Mouse (Mus musculus): ENCODE data around the gene Hmga2. TPM values are rescaled to one million over a fixed set of nuclear protein-coding genes. Genes with fewer than 3 reads are reported as not detected.
A peak's percentile ranks its signal among the peaks of the same experiment; 100 is the strongest.

Gene Hmga2
- polyA plus RNA-seq, 1 experiment = 1.8 TPM

- no peak overlapping the region for H3K27ac ChIP-seq (ENCODE audit: insufficient read depth, low read depth, low read length)
- TF ChIP-seq POLR2A (IDR thresholded peaks at IDR 0.05; ENCODE audit: borderline replicate concordance, low read depth, low read length) = no peak
- H3K4me3 ChIP-seq (ENCODE audit: insufficient read depth, low read length) = no peak overlapping the region
- H3K4me1 ChIP-seq (ENCODE audit: control insufficient read depth, insufficient read depth, low read length) = no peaks in the 10 kb centered on the region
Observed at GRCm38 (mm10) chr10:120494653-120495052, 18.4 kb upstream of the Hmga2 start.

DNA sequence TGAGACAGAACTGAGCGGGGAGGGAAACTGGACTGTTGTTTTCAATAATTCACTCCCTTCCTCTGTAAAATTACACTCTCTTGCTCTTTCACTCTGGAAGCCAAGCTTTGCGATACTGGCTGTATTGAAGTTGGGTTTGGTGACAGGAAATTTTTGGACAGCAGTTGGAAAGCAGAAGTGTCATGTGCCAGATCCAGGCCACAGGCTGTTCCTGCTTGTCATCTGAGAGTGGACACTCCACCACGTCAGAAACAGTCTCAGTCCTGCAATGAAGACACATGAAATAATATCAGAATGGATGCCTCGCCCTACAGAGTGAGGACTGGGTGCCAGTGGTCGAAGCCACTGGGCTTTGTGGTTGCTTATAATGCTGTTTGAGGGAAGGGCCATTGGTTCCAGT lies 15.2 kb upstream of the Hmga2 start:
- Histone ChIP-seq H3K4me3 (ENCODE audit: insufficient read depth, low read length) (no peak overlapping the region), H3K27ac (ENCODE audit: insufficient read depth, low read depth, low read length) (no peak overlapping the region), H3K4me1 (ENCODE audit: control insufficient read depth, insufficient read depth, low read length) (no peaks in the 10 kb centered on the region)
- TF ChIP-seq CTCF (IDR thresholded peaks at IDR 0.05; ENCODE audit: low read depth, low read length) (no peak), POLR2A (IDR thresholded peaks at IDR 0.05; ENCODE audit: borderline replicate concordance, low read depth, low read length) (no peak)

- no peak for TF ChIP-seq POLR2A (IDR thresholded peaks at IDR 0.05; ENCODE audit: borderline replicate concordance, low read depth, low read length)
- no peak for TF ChIP-seq CTCF (IDR thresholded peaks at IDR 0.05; ENCODE audit: low read depth, low read length)
- no peak overlapping the region for H3K27ac ChIP-seq (ENCODE audit: insufficient read depth, low read depth, low read length)
- no peak overlapping the region for H3K4me3 ChIP-seq (ENCODE audit: insufficient read depth, low read length)
- H3K4me1 ChIP-seq (ENCODE audit: control insufficient read depth, insufficient read depth, low read length) = no peaks in the 10 kb centered on the region
Observed at GRCm38 (mm10) chr10:120489611-120490010, 13.3 kb upstream of the Hmga2 start.

GRCm38 (mm10) chr10:120488526-120488925 lies 12.3 kb upstream of the Hmga2 start:
- no peak for TF ChIP-seq CTCF (IDR thresholded peaks at IDR 0.05; ENCODE audit: low read depth, low read length)
- TF ChIP-seq POLR2A (IDR thresholded peaks at IDR 0.05; ENCODE audit: borderline replicate concordance, low read depth, low read length) = no peak
- Histone ChIP-seq H3K4me1 (ENCODE audit: control insufficient read depth, insufficient read depth, low read length) (no peaks in the 10 kb centered on the region), H3K27ac (ENCODE audit: insufficient read depth, low read depth, low read length) (no peak overlapping the region), H3K4me3 (ENCODE audit: insufficient read depth, low read length) (no peak overlapping the region)

DNA sequence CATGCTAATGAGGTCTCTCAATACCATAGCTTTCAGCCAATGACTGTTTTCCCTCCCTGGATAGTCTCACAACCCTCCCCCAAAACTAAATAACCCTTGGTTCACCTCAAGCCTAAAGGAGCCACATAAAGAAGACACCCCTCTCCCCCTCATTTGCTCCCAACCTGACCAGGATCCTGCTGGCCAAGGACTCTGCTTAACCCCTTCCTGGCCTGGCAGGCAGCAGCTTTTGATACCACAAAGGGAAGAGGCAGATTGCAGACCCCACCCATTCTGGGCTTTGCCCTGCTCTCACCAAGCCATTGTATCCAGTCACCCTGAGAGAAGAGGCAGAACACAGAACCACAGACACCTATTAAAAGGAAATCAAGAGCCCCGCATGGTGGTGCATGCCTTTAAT lies 11.6 kb upstream of the Hmga2 start:
- Histone ChIP-seq H3K4me1 (ENCODE audit: control insufficient read depth, insufficient read depth, low read length) (no peaks in the 10 kb centered on the region), H3K4me3 (ENCODE audit: insufficient read depth, low read length) (no peak overlapping the region), H3K27ac (ENCODE audit: insufficient read depth, low read depth, low read length) (no peak overlapping the region)
- TF ChIP-seq POLR2A (IDR thresholded peaks at IDR 0.05; ENCODE audit: borderline replicate concordance, low read depth, low read length) = no peak

GRCm38 (mm10) chr10:120485461-120485860 lies 9.2 kb upstream of the Hmga2 start:
- TF ChIP-seq CTCF (IDR thresholded peaks at IDR 0.05; ENCODE audit: low read depth, low read length) = no peak
- no peak for TF ChIP-seq POLR2A (IDR thresholded peaks at IDR 0.05; ENCODE audit: borderline replicate concordance, low read depth, low read length)
- H3K27ac ChIP-seq (ENCODE audit: insufficient read depth, low read depth, low read length) = no peak overlapping the region

GRCm38 (mm10) chr10:120484144-120484543 lies 7.9 kb upstream of the Hmga2 start:
- TF ChIP-seq CTCF (IDR thresholded peaks at IDR 0.05; ENCODE audit: low read depth, low read length) (no peak), POLR2A (IDR thresholded peaks at IDR 0.05; ENCODE audit: borderline replicate concordance, low read depth, low read length) (no peak)
- no peak overlapping the region for H3K27ac ChIP-seq (ENCODE audit: insufficient read depth, low read depth, low read length)
- H3K4me3 ChIP-seq (ENCODE audit: insufficient read depth, low read length) = no peak overlapping the region
- no peaks in the 10 kb centered on the region for H3K4me1 ChIP-seq (ENCODE audit: control insufficient read depth, insufficient read depth, low read length)

More at GRCm38 (mm10) chr10:120485461-120485860, 9.2 kb upstream of the Hmga2 start:
- no peaks in the 10 kb centered on the region for H3K4me1 ChIP-seq (ENCODE audit: control insufficient read depth, insufficient read depth, low read length)
- H3K4me3 ChIP-seq (ENCODE audit: insufficient read depth, low read length) = no peak overlapping the region

DNA sequence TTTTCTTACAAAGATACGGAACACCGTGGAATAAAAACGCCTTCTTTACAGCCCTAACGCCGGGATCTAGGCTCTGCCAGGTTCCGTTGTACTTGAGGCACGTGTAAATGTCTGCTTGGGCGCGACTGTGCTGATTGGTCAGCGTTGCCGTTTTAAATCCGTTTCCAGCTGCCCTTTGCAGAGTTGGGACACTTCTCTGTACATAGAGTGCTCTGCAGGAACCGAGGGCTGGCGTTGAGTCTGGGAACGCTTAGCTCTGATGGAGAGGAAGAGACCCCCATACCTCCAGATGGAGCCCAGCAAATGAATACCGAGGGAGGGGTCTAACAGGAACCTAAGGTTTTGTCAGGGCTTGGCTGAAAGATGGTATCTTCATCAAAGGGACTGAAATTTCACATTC lies 1.9 kb upstream of the Hmga2 start:
- Histone ChIP-seq H3K4me3 (ENCODE audit: insufficient read depth, low read length) (peak overlapping the region; percentile 62), H3K27ac (ENCODE audit: insufficient read depth, low read depth, low read length) (peak overlapping the region; percentile 85; the same call in 1 of the 2 replicates), H3K4me1 (ENCODE audit: control insufficient read depth, insufficient read depth, low read length) (peaks cover 4% of the 10 kb centered on the region; the same call in 1 of the 2 replicates)
- TF ChIP-seq POLR2A (IDR thresholded peaks at IDR 0.05; ENCODE audit: borderline replicate concordance, low read depth, low read length) = no peak
- no peak for TF ChIP-seq CTCF (IDR thresholded peaks at IDR 0.05; ENCODE audit: low read depth, low read length)

DNA sequence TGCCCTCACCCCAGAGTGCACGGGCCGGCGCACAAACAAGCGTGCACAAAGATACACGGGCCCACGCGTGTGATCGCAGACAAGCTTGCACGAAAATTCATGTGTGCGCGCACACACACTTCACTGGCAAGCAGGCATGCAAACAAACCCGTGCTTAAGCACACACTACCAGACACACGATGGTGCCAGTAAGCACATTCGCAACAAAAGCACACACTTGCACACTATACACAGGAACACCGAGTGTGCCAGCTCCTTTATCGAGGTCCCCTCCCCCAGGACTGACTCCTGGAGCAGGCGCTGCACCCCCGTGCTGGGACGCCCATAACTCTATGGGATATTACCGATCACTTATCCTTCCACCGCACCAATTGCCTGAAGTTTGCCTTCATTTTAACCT lies 1.2 kb upstream of the Hmga2 start:
- Histone ChIP-seq H3K4me3 (ENCODE audit: insufficient read depth, low read length) (peak overlapping the region; percentile 62), H3K4me1 (ENCODE audit: control insufficient read depth, insufficient read depth, low read length) (peaks cover 4% of the 10 kb centered on the region; the same call in 1 of the 2 replicates), H3K27ac (ENCODE audit: insufficient read depth, low read depth, low read length) (peak overlapping the region; percentile 85)
- no peak for TF ChIP-seq POLR2A (IDR thresholded peaks at IDR 0.05; ENCODE audit: borderline replicate concordance, low read depth, low read length)
- no peak for TF ChIP-seq CTCF (IDR thresholded peaks at IDR 0.05; ENCODE audit: low read depth, low read length)

- H3K27ac ChIP-seq (ENCODE audit: insufficient read depth, low read depth, low read length) = peak overlapping the region; percentile 85
- TF ChIP-seq CTCF (IDR thresholded peaks at IDR 0.05; ENCODE audit: low read depth, low read length) (no peak), POLR2A (IDR thresholded peaks at IDR 0.05; ENCODE audit: borderline replicate concordance, low read depth, low read length) (no peak)
- peak overlapping the region; percentile 62 for H3K4me3 ChIP-seq (ENCODE audit: insufficient read depth, low read length)
- peaks cover 4% of the 10 kb centered on the region; the same call in 1 of the 2 replicates for H3K4me1 ChIP-seq (ENCODE audit: control insufficient read depth, insufficient read depth, low read length)
Observed at GRCm38 (mm10) chr10:120476516-120477336, 457 bp upstream of the Hmga2 start.
